Mouse (Mus musculus) c-Kit-negative CD71-positive TER-119-positive erythroid progenitor cells, embryonic 14.5 days (primary cell): ENCODE data around the gene Lce1j.
"Not testable (repeated sequence)": the region's sequence is repeated elsewhere in the genome, so short reads cannot be mapped to it uniquely, and the experiment has no call there.

Source experiments
- DNase-seq: peaks from one replicate; pipeline ENCODE4 v3.0.0-alpha.2; 2013; ENCODE audit warnings: low read depth, low spot score

Gene Lce1j

GRCm38 (mm10) chr3:92790414-92790813 lies at the start of gene Lce1j:
Lce1j (minus strand) TSS chr3:92790514.
- no peak for DNase-seq

DNA sequence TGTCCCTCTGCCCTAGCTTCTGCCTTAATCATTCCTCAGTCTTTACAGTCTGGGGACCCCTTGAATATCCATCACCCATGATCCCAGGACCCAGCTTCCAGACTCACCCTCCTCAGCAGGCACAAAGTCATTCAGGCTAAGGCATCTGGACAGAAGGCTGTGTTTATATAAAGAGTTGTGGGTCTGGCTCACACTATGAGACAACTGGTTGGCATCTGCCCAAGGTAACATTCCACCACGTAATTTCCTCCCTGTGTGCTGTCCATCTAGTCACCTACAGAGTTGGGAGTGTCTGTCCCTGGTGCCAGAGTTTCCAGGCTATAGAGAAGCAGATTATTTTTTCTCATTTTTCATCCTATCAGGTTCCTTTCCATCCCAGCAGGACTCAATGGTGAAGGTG lies 36.8 kb upstream of the Lce1j start, which contains the start of gene Kprp:
TSS of gene Kprp (minus strand) at position 140 of the 400 bp plus-strand sequence.
- no peak for DNase-seq

DNA sequence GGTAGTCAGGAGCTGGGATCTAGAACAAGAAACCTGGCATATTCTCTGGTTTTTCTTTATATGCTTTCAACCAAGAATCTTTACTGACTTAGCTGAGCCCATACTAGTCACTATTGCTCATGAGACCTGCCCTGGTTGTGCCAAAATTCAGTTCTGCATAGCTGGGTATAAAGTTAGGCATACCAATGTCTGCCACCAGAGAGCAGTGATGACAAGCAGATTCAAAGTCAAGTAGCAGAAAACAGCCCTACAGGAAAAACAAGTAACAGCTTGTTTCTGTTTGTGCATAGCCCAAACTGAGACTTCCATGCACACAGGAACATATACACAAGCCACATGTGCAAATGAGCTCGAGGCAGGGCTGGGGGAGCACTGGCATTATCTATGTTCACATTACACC lies 35.5 kb upstream of the Lce1j start:
- DNase-seq = no peak

DNA sequence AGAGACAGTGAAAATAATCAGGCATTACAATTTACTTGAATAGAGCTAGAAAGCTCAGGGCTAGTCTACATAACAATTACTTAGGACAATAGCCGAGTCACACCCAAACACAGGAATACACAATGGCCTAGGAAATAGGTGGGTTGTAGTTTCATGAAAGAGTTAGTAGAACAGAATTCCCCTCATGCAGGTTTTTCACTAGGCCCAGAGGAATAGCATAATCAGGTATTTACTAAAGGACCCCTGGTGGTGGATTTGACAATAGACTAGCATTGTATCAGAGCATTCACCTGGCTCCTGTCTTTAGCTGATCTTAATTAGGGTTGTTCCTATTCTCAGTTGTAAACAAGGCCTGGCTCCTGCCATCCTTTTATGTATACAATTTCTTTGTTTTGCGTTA lies 25.7 kb upstream of the Lce1j start:
- not testable (repeated sequence) for DNase-seq

GRCm38 (mm10) chr3:92815581-92815980 lies 25.3 kb upstream of the Lce1j start:
- no peak for DNase-seq

- DNase-seq = no peak
These were observed 17.5 kb upstream of the Lce1j start, which contains the start of gene Lce1k for GRCm38 (mm10) chr3:92807791-92808190. Lce1k (minus strand) TSS chr3:92807891.

DNA sequence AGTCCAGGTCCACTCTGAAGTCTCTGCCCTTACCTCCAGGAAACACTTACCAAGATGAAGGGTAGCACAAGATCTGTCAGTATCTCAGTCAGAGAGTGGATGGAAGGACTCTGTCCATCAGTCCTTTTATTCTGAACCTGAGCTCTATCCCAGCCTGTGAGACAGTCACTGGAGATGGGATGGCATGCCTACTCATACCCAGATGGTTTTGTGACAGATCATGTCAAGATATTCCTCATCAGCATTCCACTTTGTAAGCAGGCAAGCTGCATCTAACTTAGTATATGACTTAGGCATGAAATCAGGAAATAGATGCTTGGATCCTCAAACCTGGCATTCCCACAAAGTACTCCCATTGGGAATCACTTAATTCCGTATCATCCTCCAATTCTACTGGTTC lies 11.5 kb downstream of the Lce1j start, which contains the start of gene Lce1i:
TSS of gene Lce1i (minus strand) at position 101 of the 400 bp plus-strand sequence.
- no peak for DNase-seq

DNA sequence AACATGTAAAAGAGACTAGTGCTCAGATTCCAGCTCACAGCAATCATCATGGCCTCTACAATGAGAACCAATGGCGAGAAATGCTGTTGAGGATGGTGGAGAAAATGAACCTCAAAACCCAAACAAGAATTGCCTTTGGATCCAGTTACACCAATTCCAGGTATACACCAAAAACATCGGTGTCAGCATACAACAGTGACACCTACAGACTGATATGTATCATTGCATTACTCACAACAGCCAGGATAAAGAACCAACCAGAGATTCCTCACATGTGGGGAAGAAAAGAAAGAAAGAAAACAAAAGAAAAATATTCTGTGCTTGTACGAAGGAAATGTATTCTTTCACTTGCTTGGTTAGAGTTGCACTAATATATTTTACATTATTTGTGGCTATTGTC lies 18.7 kb downstream of the Lce1j start:
- no peak for DNase-seq

- DNase-seq = no peak
These were observed 25.3 kb downstream of the Lce1j start, which contains the start of gene Lce1h for GRCm38 (mm10) chr3:92764965-92765364. Lce1h (minus strand) TSS chr3:92765065.

DNA sequence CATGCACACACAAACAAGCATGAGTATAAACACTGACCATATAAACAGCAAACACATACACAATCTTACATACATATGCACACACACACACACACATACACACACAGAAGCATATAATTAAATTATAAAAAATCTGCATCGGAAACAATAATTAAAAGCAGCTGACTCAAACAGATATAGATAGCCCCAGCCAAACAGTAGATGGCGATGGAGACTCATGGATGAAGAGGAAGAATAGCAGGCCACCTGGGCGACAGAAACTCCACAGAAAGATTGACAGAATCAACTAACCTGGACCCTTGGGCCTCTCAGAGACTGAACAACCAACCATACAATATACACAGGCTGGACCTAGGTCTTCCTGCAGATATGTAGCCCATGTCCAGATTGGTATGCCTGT lies 37.1 kb downstream of the Lce1j start:
- DNase-seq = no peak

GRCm38 (mm10) chr3:92752238-92752637 lies 38.1 kb downstream of the Lce1j start, which contains the start of gene Lce1g:
Lce1g (minus strand) TSS chr3:92752338.
- no peak for DNase-seq

DNA sequence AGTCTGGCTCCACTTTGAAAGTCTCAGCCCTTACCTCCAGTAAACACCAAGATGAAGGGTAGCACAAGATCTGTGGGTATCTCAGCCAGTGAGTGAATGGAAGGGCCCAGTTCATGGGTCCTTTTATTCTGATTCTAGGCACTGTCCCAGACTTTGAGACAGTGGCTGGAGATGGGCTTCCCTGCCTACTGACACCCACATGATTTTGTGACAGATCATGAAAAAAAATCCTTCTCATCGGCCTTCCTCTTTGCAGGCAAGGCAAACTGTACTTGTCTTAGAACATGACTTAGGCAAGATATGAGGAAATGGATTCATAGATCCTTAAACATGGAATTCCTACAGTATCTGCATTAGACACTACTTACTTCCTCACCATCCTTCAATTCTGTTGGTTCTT lies 51.3 kb downstream of the Lce1j start, which contains the start of gene Gm38119:
TSS of gene Gm38119 (minus strand) at position 101 of the 400 bp plus-strand sequence.
- no peak for DNase-seq
